Mouse (Mus musculus): ENCODE results near the gene Zp1.

Zp1 gene

GRCm38 (mm10) chr19:10878201-10878837, 42.1 kb downstream of the Zp1 start:
- no peak for DNase-seq (ENCODE audit: low read depth, low spot score)

GRCm38 (mm10) chr19:10871328-10871961, 49.0 kb downstream of the Zp1 start:
- no peak for DNase-seq (ENCODE audit: low read depth, low spot score)

- DNase-seq (ENCODE audit: low read depth, low spot score) = no peak
Observed at GRCm38 (mm10) chr19:10870676-10871075, 49.8 kb downstream of the Zp1 start.

- no peak for DNase-seq (ENCODE audit: low read depth, low spot score)
Observed at GRCm38 (mm10) chr19:10869886-10870527, 50.4 kb downstream of the Zp1 start, which contains the start of gene Tmem132a. TSS of gene Tmem132a (minus strand) at chr19:10869940.

- DNase-seq (ENCODE audit: low read depth, low spot score) = no peak
Observed at GRCm38 (mm10) chr19:10869241-10869885, 51.1 kb downstream of the Zp1 start.

- DNase-seq (ENCODE audit: low read depth, low spot score) = no peak
Observed at GRCm38 (mm10) chr19:10868623-10869141, 51.8 kb downstream of the Zp1 start.

GRCm38 (mm10) chr19:10867946-10868622, 52.3 kb downstream of the Zp1 start:
- DNase-seq (ENCODE audit: low read depth, low spot score) = no peak

- no peak for DNase-seq (ENCODE audit: low read depth, low spot score)
Observed at GRCm38 (mm10) chr19:10866351-10866750, 54.1 kb downstream of the Zp1 start.
